Mouse (Mus musculus) forebrain, embryonic 15.5 days (tissue): ENCODE data around the gene Gm11985. TPM values are rescaled to one million over a fixed set of nuclear protein-coding genes. Genes with fewer than 3 reads are reported as not detected.
A peak's percentile ranks its signal among the peaks of the same experiment; 100 is the strongest.

Experiments
- ATAC-seq: fragments of 200-750 bp; cut with Nextera tagmentation; replicated peaks from 2 replicates; pipeline ENCODE4 v1.8.0; 2017; ENCODE audit warnings: mild to moderate bottlenecking, moderate TSS enrichment, moderate library complexity
- H3K27ac ChIP-seq: fragments of 300-500 bp; sonication (generic); replicated peaks from 2 replicates; pipeline ENCODE4 v1.5.1; 2015; ENCODE audit warnings: mild to moderate bottlenecking, inconsistent platforms
- H3K27me3 ChIP-seq: fragments of 300-500 bp; sonication (generic); 2 replicates; pipeline ENCODE4 v1.6.1; 2015; ENCODE audit warnings: inconsistent platforms
- H3K36me3 ChIP-seq: fragments of 300-500 bp; sonication (generic); 2 replicates; pipeline ENCODE4 v1.6.1; 2015; ENCODE audit warnings: mild to moderate bottlenecking, inconsistent platforms
- H3K4me1 ChIP-seq: fragments of 300-500 bp; sonication (generic); 2 replicates; pipeline ENCODE4 v1.6.1; 2015; ENCODE audit warnings: inconsistent platforms
- H3K4me2 ChIP-seq: fragments of 300-500 bp; sonication (generic); replicated peaks from 2 replicates; pipeline ENCODE4 v1.6.1; 2015; ENCODE audit warnings: mild to moderate bottlenecking, inconsistent platforms
- H3K4me3 ChIP-seq: fragments of 300-500 bp; sonication (generic); 2 replicates; pipeline ENCODE4 v1.5.1; 2015; ENCODE audit warnings: mild to moderate bottlenecking, inconsistent platforms
- H3K9ac ChIP-seq: fragments of 300-500 bp; sonication (generic); replicated peaks from 2 replicates; pipeline ENCODE4 v1.6.1; 2015; ENCODE audit warnings: mild to moderate bottlenecking, inconsistent platforms
- H3K9me3 ChIP-seq: fragments of 300-500 bp; sonication (generic); 2 replicates; pipeline ENCODE4 v1.6.1; 2016; ENCODE audit warnings: inconsistent platforms
- WGBS: fragments of 180-500 bp; shearing (Covaris S2); methylation state at CpG from one replicate; pipeline ENCODE4 v1.1.7; 2015; ENCODE audit warnings: mixed read lengths; 5-methylcytosine and 5-hydroxymethylcytosine counted together
- polyA plus RNA-seq: library from polyadenylated mRNA; unstranded; fragments of >200 nt; fragmentation: Nextera tagmentation; extraction: Ambion mirVana; gene quantifications from 2 replicates; pipeline ENCODE4 v1.2.1, GENCODE M21; 2015

Gm11985 gene
- polyA plus RNA-seq, 1 experiment from 2014 or later: not detected

GRCm38 (mm10) chr11:7173664-7174063 lies 14.7 kb downstream of the Gm11985 start:
- Histone ChIP-seq H3K36me3 (no peaks in the 10 kb centered on the region), H3K27me3 (no peaks in the 10 kb centered on the region), H3K9ac (no peak overlapping the region), H3K4me1 (no peaks in the 10 kb centered on the region), H3K4me2 (no peak overlapping the region), H3K27ac (no peak overlapping the region), H3K4me3 (no peak overlapping the region), H3K9me3 (no peaks in the 10 kb centered on the region)
- 85% methylated on average over 6 of the region's 6 CpGs for WGBS
- no peak for ATAC-seq

GRCm38 (mm10) chr11:7169645-7170044 lies 18.7 kb downstream of the Gm11985 start:
- 92% methylated on average over 1 of the region's 1 CpGs for WGBS
- no peaks in the 10 kb centered on the region for H3K9me3 ChIP-seq
- no peaks in the 10 kb centered on the region for H3K27me3 ChIP-seq
- no peak for ATAC-seq
- 0 out of 2 replicates have a peak, but pooled peaks cover 2% of the 10 kb centered on the region for H3K36me3 ChIP-seq
- no peak overlapping the region for H3K9ac ChIP-seq
- no peak overlapping the region for H3K4me2 ChIP-seq
- no peak overlapping the region for H3K4me3 ChIP-seq
- no peak overlapping the region for H3K27ac ChIP-seq
- H3K4me1 ChIP-seq: no peaks in the 10 kb centered on the region

GRCm38 (mm10) chr11:7164416-7164815 lies 24.0 kb downstream of the Gm11985 start:
- WGBS: 21% methylated on average over 4 of the region's 4 CpGs
- no peak for ATAC-seq
- H3K4me1 ChIP-seq: 0 out of 2 replicates have a peak, but pooled peaks cover 6% of the 10 kb centered on the region

GRCm38 (mm10) chr11:7161502-7162174 lies 26.7 kb downstream of the Gm11985 start:
- WGBS: 76% methylated on average over 8 of the region's 8 CpGs
- no peak overlapping the region for H3K27ac ChIP-seq

More at GRCm38 (mm10) chr11:7164416-7164815, 24.0 kb downstream of the Gm11985 start:
- Histone ChIP-seq H3K9ac (no peak overlapping the region), H3K27me3 (no peaks in the 10 kb centered on the region), H3K36me3 (0 out of 2 replicates have a peak, but pooled peaks cover 2% of the 10 kb centered on the region), H3K4me2 (no peak overlapping the region), H3K4me3 (no peak overlapping the region), H3K9me3 (no peaks in the 10 kb centered on the region), H3K27ac (no peak overlapping the region)

GRCm38 (mm10) chr11:7160637-7161101 lies 27.7 kb downstream of the Gm11985 start:
- 0 out of 2 replicates have a peak, but pooled peaks cover 6% of the 10 kb centered on the region for H3K4me1 ChIP-seq
- no peaks in the 10 kb centered on the region for H3K36me3 ChIP-seq
- 33% methylated on average over 4 of the region's 4 CpGs for WGBS
- peak; percentile 74 for ATAC-seq
- H3K27me3 ChIP-seq: no peaks in the 10 kb centered on the region
- no peak overlapping the region for H3K4me2 ChIP-seq
- no peaks in the 10 kb centered on the region for H3K9me3 ChIP-seq
- H3K9ac ChIP-seq: 0 out of 2 replicates have a peak overlapping the region, but pooled peaks have one; percentile 7
- H3K27ac ChIP-seq: peak overlapping the region; percentile 40
- H3K4me3 ChIP-seq: no peak overlapping the region

More at GRCm38 (mm10) chr11:7161502-7162174, 26.7 kb downstream of the Gm11985 start:
- no peaks in the 10 kb centered on the region for H3K9me3 ChIP-seq
- 0 out of 2 replicates have a peak, but pooled peaks cover 2% of the 10 kb centered on the region for H3K36me3 ChIP-seq
- no peak overlapping the region for H3K4me3 ChIP-seq
- no peak overlapping the region for H3K4me2 ChIP-seq
- ATAC-seq: peak; percentile 44
- H3K27me3 ChIP-seq: no peaks in the 10 kb centered on the region
- H3K4me1 ChIP-seq: 0 out of 2 replicates have a peak, but pooled peaks cover 6% of the 10 kb centered on the region
- no peak overlapping the region for H3K9ac ChIP-seq

GRCm38 (mm10) chr11:7160146-7160545 lies 28.2 kb downstream of the Gm11985 start:
- Histone ChIP-seq H3K27me3 (no peaks in the 10 kb centered on the region), H3K36me3 (no peaks in the 10 kb centered on the region), H3K4me2 (no peak overlapping the region), H3K9ac (0 out of 2 replicates have a peak overlapping the region, but pooled peaks have one; percentile 7), H3K9me3 (no peaks in the 10 kb centered on the region), H3K27ac (peak overlapping the region; percentile 27; the same call in 1 of the 2 replicates), H3K4me3 (no peak overlapping the region), H3K4me1 (0 out of 2 replicates have a peak, but pooled peaks cover 6% of the 10 kb centered on the region)
- no peak for ATAC-seq
- 82% methylated on average over 6 of the region's 6 CpGs for WGBS

GRCm38 (mm10) chr11:7158196-7158595 lies 30.2 kb downstream of the Gm11985 start:
- no peak for ATAC-seq
- H3K27ac ChIP-seq: no peak overlapping the region
- H3K36me3 ChIP-seq: no peaks in the 10 kb centered on the region
- H3K9ac ChIP-seq: no peak overlapping the region
- no peak overlapping the region for H3K4me3 ChIP-seq
- H3K4me1 ChIP-seq: 0 out of 2 replicates have a peak, but pooled peaks cover 6% of the 10 kb centered on the region
- H3K4me2 ChIP-seq: no peak overlapping the region
- H3K9me3 ChIP-seq: no peaks in the 10 kb centered on the region
- WGBS: 82% methylated on average over 6 of the region's 6 CpGs
- no peaks in the 10 kb centered on the region for H3K27me3 ChIP-seq

GRCm38 (mm10) chr11:7156427-7156826 lies 31.9 kb downstream of the Gm11985 start:
- 0 out of 2 replicates have a peak, but pooled peaks cover 6% of the 10 kb centered on the region for H3K4me1 ChIP-seq
- WGBS: 82% methylated on average over 4 of the region's 4 CpGs

GRCm38 (mm10) chr11:7153081-7153480 lies 35.3 kb downstream of the Gm11985 start:
- H3K27ac ChIP-seq: no peak overlapping the region
- H3K36me3 ChIP-seq: no peaks in the 10 kb centered on the region
- H3K9ac ChIP-seq: no peak overlapping the region
- ATAC-seq: no peak
- no peak overlapping the region for H3K4me2 ChIP-seq
- H3K4me3 ChIP-seq: no peak overlapping the region
- H3K27me3 ChIP-seq: no peaks in the 10 kb centered on the region
- 78% methylated on average over 8 of the region's 8 CpGs for WGBS
- H3K4me1 ChIP-seq: no peaks in the 10 kb centered on the region
- H3K9me3 ChIP-seq: no peaks in the 10 kb centered on the region

More at GRCm38 (mm10) chr11:7156427-7156826, 31.9 kb downstream of the Gm11985 start:
- Histone ChIP-seq H3K27ac (no peak overlapping the region), H3K9ac (no peak overlapping the region), H3K4me3 (no peak overlapping the region), H3K27me3 (no peaks in the 10 kb centered on the region), H3K36me3 (no peaks in the 10 kb centered on the region), H3K4me2 (no peak overlapping the region), H3K9me3 (no peaks in the 10 kb centered on the region)
- no peak for ATAC-seq

GRCm38 (mm10) chr11:7152371-7152770 lies 36.0 kb downstream of the Gm11985 start:
- Histone ChIP-seq H3K27me3 (no peaks in the 10 kb centered on the region), H3K4me3 (no peak overlapping the region), H3K4me2 (no peak overlapping the region), H3K4me1 (no peaks in the 10 kb centered on the region), H3K27ac (no peak overlapping the region), H3K9ac (no peak overlapping the region), H3K36me3 (no peaks in the 10 kb centered on the region), H3K9me3 (no peaks in the 10 kb centered on the region)
- ATAC-seq: no peak
- 95% methylated on average over 12 of the region's 12 CpGs for WGBS

GRCm38 (mm10) chr11:7150511-7150910 lies 37.9 kb downstream of the Gm11985 start:
- peak; percentile 42; the same call in 1 of the 2 replicates for ATAC-seq
- H3K27me3 ChIP-seq: no peaks in the 10 kb centered on the region
- H3K36me3 ChIP-seq: no peaks in the 10 kb centered on the region
- no peaks in the 10 kb centered on the region for H3K9me3 ChIP-seq
- 83% methylated on average over 8 of the region's 8 CpGs for WGBS
- H3K4me1 ChIP-seq: no peaks in the 10 kb centered on the region
- no peak overlapping the region for H3K4me2 ChIP-seq
- H3K9ac ChIP-seq: no peak overlapping the region
- no peak overlapping the region for H3K27ac ChIP-seq
- H3K4me3 ChIP-seq: no peak overlapping the region

- Histone ChIP-seq H3K4me1 (no peaks in the 10 kb centered on the region), H3K36me3 (no peaks in the 10 kb centered on the region), H3K4me3 (no peak overlapping the region), H3K27me3 (no peaks in the 10 kb centered on the region), H3K27ac (no peak overlapping the region), H3K9me3 (no peaks in the 10 kb centered on the region), H3K4me2 (no peak overlapping the region), H3K9ac (no peak overlapping the region)
- no peak for ATAC-seq
- 82% methylated on average over 7 of the region's 7 CpGs for WGBS
These were observed 38.9 kb downstream of the Gm11985 start for GRCm38 (mm10) chr11:7149471-7149870.
